Mouse (Mus musculus) stomach, embryonic 16.5 days (tissue): Measurements from ENCODE around the gene Pold2. TPM values are rescaled to one million over a fixed set of nuclear protein-coding genes. Genes with fewer than 3 reads are reported as not detected.

ENCODE experiments used
- ATAC-seq: fragments of 200-750 bp; cut with Nextera tagmentation; 2 replicates; pipeline ENCODE4 v1.8.0; 2017; ENCODE audit warnings: moderate number of reproducible peaks, moderate TSS enrichment; ENCODE audit not compliant: insufficient read depth, low FRiP score
- H3K27ac ChIP-seq: fragments of 300-500 bp; sonication (generic); 2 replicates; pipeline ENCODE4 v1.5.1; 2014; ENCODE audit warnings: low read length
- H3K27me3 ChIP-seq: fragments of 300-500 bp; sonication (generic); 2 replicates; pipeline ENCODE4 v1.6.1; 2014; ENCODE audit warnings: low read length, control low read depth, mixed read lengths; ENCODE audit not compliant: control insufficient read depth, insufficient read depth
- H3K36me3 ChIP-seq: fragments of 300-500 bp; sonication (generic); 2 replicates; pipeline ENCODE4 v1.6.1; 2014; ENCODE audit warnings: low read length; ENCODE audit not compliant: control insufficient read depth, insufficient read depth
- H3K4me1 ChIP-seq: fragments of 300-500 bp; sonication (generic); 2 replicates; pipeline ENCODE4 v1.6.1; 2014; ENCODE audit warnings: low read length, control low read depth, mixed read lengths; ENCODE audit not compliant: control insufficient read depth, insufficient read depth
- H3K4me2 ChIP-seq: fragments of 300-500 bp; sonication (generic); 2 replicates; pipeline ENCODE4 v1.6.1; 2014; ENCODE audit warnings: low read depth, low read length, mixed read lengths
- H3K4me3 ChIP-seq: fragments of 300-500 bp; sonication (generic); replicated peaks from 2 replicates; pipeline ENCODE4 v1.5.1; 2014; ENCODE audit warnings: mild to moderate bottlenecking, low read length
- H3K9ac ChIP-seq: fragments of 300-500 bp; sonication (generic); 2 replicates; pipeline ENCODE4 v1.6.1; 2014; ENCODE audit warnings: low read length
- H3K9me3 ChIP-seq: fragments of 300-500 bp; sonication (generic); replicated peaks from 2 replicates; pipeline ENCODE4 v1.6.1; 2016; ENCODE audit warnings: low read length, control low read depth; ENCODE audit not compliant: control insufficient read depth
- WGBS: fragments of 180-500 bp; shearing (Covaris S2); extraction: QIAGEN DNeasy Blood & Tissue Kit; methylation state at CpG from one replicate; pipeline ENCODE4 v1.1.7; 2014; 5-methylcytosine and 5-hydroxymethylcytosine counted together
- polyA plus RNA-seq: library from polyadenylated mRNA; unstranded; fragments of >200 nt; fragmentation: Nextera tagmentation; extraction: Ambion mirVana; gene quantifications from 2 replicates; pipeline ENCODE4 v1.2.1, GENCODE M21; 2015

The Pold2 gene
- polyA plus RNA-seq, 1 experiment from 2014 or later: 116 TPM

GRCm38 (mm10) chr11:5902390-5902789 is 24.3 kb upstream of the Pold2 start:
- peak overlapping the region; percentile 39 for H3K4me3 ChIP-seq
- ATAC-seq: peak; percentile 5; the same call in 1 of the 2 replicates
- 18% methylated on average over 6 of the region's 6 CpGs for WGBS
- H3K4me1 ChIP-seq: peaks cover 25% of the 10 kb centered on the region
- H3K9ac ChIP-seq: peak overlapping the region; percentile 58
- no peaks in the 10 kb centered on the region for H3K27me3 ChIP-seq
- no peaks in the 10 kb centered on the region for H3K36me3 ChIP-seq
- H3K9me3 ChIP-seq: no peaks in the 10 kb centered on the region
- peak overlapping the region; percentile 56 for H3K4me2 ChIP-seq
- H3K27ac ChIP-seq: 0 out of 2 replicates have a peak overlapping the region, but pooled peaks have one; percentile 24

GRCm38 (mm10) chr11:5901950-5902349 is 23.9 kb upstream of the Pold2 start:
- Histone ChIP-seq H3K4me2 (peak overlapping the region; percentile 56), H3K27ac (peak overlapping the region; percentile 24; the same call in 1 of the 2 replicates), H3K36me3 (no peaks in the 10 kb centered on the region), H3K9ac (peak overlapping the region; percentile 58), H3K27me3 (no peaks in the 10 kb centered on the region), H3K4me1 (peaks cover 29% of the 10 kb centered on the region), H3K4me3 (peak overlapping the region; percentile 39), H3K9me3 (no peaks in the 10 kb centered on the region)
- peak; percentile 82; the same call in 1 of the 2 replicates for ATAC-seq
- 3% methylated on average over 32 of the region's 32 CpGs for WGBS

DNA sequence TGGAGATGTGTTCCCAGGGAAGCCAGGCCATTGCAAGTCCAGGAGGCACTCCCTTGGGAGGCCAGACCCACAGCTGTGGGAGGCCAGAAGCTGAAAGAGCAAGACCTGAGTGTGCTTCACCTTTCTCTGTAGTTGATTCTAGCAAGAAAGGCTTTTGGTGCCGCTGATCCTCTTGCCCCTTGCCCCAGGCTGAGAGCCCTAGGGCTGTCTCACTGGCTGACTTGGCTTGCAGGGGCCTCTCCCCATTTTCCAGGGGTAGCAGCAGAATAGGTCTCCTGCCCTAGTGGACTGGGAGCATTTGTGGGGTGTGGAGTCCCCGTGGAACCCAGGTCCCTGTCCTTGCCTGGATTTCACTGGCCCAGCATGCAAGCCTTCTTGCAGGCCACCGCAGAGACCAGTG is 23.2 kb upstream of the Pold2 start:
- H3K27ac ChIP-seq: peak overlapping the region; percentile 7; the same call in 1 of the 2 replicates
- no peaks in the 10 kb centered on the region for H3K27me3 ChIP-seq
- H3K9me3 ChIP-seq: no peaks in the 10 kb centered on the region
- H3K4me1 ChIP-seq: peaks cover 29% of the 10 kb centered on the region
- H3K36me3 ChIP-seq: no peaks in the 10 kb centered on the region
- peak overlapping the region; percentile 39 for H3K4me3 ChIP-seq
- WGBS: 38% methylated on average over 3 of the region's 3 CpGs
- no peak for ATAC-seq
- H3K9ac ChIP-seq: peak overlapping the region; percentile 58
- H3K4me2 ChIP-seq: peak overlapping the region; percentile 56

GRCm38 (mm10) chr11:5899286-5899685 is 21.2 kb upstream of the Pold2 start:
- Histone ChIP-seq H3K27ac (no peak overlapping the region), H3K4me3 (no peak overlapping the region), H3K9ac (no peak overlapping the region), H3K4me1 (peaks cover 29% of the 10 kb centered on the region), H3K36me3 (no peaks in the 10 kb centered on the region), H3K4me2 (no peak overlapping the region), H3K9me3 (no peaks in the 10 kb centered on the region), H3K27me3 (no peaks in the 10 kb centered on the region)
- 93% methylated on average over 10 of the region's 10 CpGs for WGBS
- ATAC-seq: no peak

- Histone ChIP-seq H3K4me3 (peak within 1 kb of the TSS; percentile 12; the same call in 1 of the 2 replicates), H3K9me3 (no peaks in the 10 kb centered on the region), H3K4me2 (peak within 1 kb of the TSS; percentile 35; the same call in 1 of the 2 replicates), H3K9ac (peak within 1 kb of the TSS; percentile 45), H3K4me1 (peaks cover 29% of the 10 kb centered on the region), H3K27me3 (no peaks in the 10 kb centered on the region), H3K36me3 (no peaks in the 10 kb centered on the region), H3K27ac (peak within 1 kb of the TSS; percentile 50; the same call in 1 of the 2 replicates)
- WGBS: 53% methylated on average over 5 of the region's 5 CpGs
- ATAC-seq: 0 out of 2 replicates have a peak, but pooled peaks have one; percentile 24
Measured at GRCm38 (mm10) chr11:5898531-5898930, 20.4 kb upstream of the Pold2 start, which contains the start of gene Myl7. Gene Myl7, minus strand, starts transcription at chr11:5898782.

GRCm38 (mm10) chr11:5897839-5898238 is 19.7 kb upstream of the Pold2 start:
- ATAC-seq: no peak
- 31% methylated on average over 10 of the region's 10 CpGs for WGBS
- peak overlapping the region; percentile 45 for H3K9ac ChIP-seq

GRCm38 (mm10) chr11:5897230-5897629 is 19.1 kb upstream of the Pold2 start:
- H3K4me1 ChIP-seq: peaks cover 31% of the 10 kb centered on the region
- no peaks in the 10 kb centered on the region for H3K27me3 ChIP-seq
- H3K36me3 ChIP-seq: no peaks in the 10 kb centered on the region
- ATAC-seq: no peak
- H3K4me3 ChIP-seq: no peak overlapping the region
- H3K4me2 ChIP-seq: peak overlapping the region; percentile 35; the same call in 1 of the 2 replicates
- 22% methylated on average over 16 of the region's 16 CpGs for WGBS
- H3K9me3 ChIP-seq: no peaks in the 10 kb centered on the region
- peak overlapping the region; percentile 50; the same call in 1 of the 2 replicates for H3K27ac ChIP-seq
- peak overlapping the region; percentile 45; the same call in 1 of the 2 replicates for H3K9ac ChIP-seq

More at GRCm38 (mm10) chr11:5897839-5898238, 19.7 kb upstream of the Pold2 start:
- Histone ChIP-seq H3K4me2 (peak overlapping the region; percentile 35; the same call in 1 of the 2 replicates), H3K4me3 (peak overlapping the region; percentile 12; the same call in 1 of the 2 replicates), H3K27ac (peak overlapping the region; percentile 50; the same call in 1 of the 2 replicates), H3K27me3 (no peaks in the 10 kb centered on the region), H3K36me3 (no peaks in the 10 kb centered on the region), H3K4me1 (peaks cover 31% of the 10 kb centered on the region), H3K9me3 (no peaks in the 10 kb centered on the region)

DNA sequence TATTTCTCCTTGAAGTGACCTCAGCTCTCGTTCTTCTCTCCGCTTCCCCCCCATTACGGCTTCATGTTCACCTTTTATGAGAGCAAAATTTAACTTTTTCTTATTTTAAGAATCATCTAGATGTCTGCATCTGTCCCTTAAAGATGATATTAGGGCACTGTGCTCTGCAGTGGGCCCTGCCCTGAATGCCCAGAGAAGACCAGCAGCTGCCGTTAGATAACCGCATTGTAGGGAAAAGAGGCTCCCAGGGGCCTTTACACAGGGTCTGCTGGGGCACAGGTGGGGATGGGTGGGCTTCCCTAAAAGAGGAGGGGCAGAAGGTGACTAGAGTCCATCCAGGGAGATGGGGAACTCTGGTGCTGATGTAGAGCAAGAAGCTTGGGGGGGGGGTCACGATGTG is 15.7 kb upstream of the Pold2 start:
- peak overlapping the region; percentile 5; the same call in 1 of the 2 replicates for H3K9ac ChIP-seq
- whole genome bisulfite sequencing: 77% methylated on average over 6 of the region's 6 CpGs
- H3K27ac ChIP-seq: no peak overlapping the region

GRCm38 (mm10) chr11:5892810-5893368 is 14.8 kb upstream of the Pold2 start:
- Histone ChIP-seq H3K36me3 (no peaks in the 10 kb centered on the region), H3K4me1 (peaks cover 17% of the 10 kb centered on the region), H3K4me3 (no peak overlapping the region), H3K9ac (no peak overlapping the region), H3K27me3 (no peaks in the 10 kb centered on the region), H3K9me3 (no peaks in the 10 kb centered on the region), H3K27ac (no peak overlapping the region), H3K4me2 (no peak overlapping the region)
- whole genome bisulfite sequencing: 33% methylated on average over 4 of the region's 4 CpGs
- ATAC-seq: no peak; the same call in 1 of the 2 replicates

More for the DNA sequence above, 15.7 kb upstream of the Pold2 start:
- Histone ChIP-seq H3K4me1 (peaks cover 22% of the 10 kb centered on the region), H3K27me3 (no peaks in the 10 kb centered on the region), H3K4me2 (no peak overlapping the region), H3K4me3 (no peak overlapping the region), H3K36me3 (no peaks in the 10 kb centered on the region), H3K9me3 (no peaks in the 10 kb centered on the region)
- ATAC-seq: no peak
